Mouse (Mus musculus): ENCODE data around the gene Clcn7.

Clcn7 gene

DNA sequence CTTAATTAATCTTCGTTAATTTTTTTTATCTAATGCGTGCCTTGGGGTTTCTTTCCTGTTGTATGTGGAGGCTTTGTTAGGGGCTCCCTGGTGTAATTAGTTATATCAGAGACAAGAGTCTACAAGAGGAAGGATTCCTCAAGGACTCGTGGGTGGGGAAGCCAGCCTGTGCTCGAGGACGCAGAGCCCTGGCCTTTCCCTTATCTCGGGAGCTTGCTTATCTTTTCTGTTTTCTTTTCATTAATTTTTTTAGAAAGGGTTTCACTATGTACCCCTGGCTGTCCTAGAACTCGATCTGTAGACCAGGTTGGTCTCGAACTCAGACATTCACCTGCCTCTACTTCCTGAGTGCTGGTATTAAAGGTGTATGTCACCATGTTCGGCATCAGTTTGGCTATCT is 5.5 kb upstream of the Clcn7 start:
- no peak for DNase-seq

DNA sequence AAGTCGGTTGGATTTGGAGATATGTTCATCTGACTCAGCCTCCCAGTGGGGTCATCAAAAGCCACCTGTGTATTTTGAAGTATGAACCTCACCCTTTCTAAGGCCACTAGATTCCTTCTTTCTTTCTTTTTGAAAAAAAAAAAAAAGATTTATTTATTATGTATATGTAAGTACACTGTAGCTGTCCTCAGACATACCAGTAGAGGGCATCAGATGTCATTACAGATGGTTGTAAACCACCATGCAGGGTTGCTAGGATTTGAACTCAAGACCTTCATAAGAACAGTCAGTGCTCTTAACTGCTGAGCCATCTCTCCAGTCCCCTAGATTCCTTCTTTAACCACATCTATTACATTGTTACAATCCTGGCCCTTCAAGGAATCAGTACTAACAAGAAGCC is 3.1 kb upstream of the Clcn7 start:
- DNase-seq = no peak

GRCm38 (mm10) chr17:25135622-25136021 is 2.4 kb downstream of the Clcn7 start:
- no peak for DNase-seq

DNA sequence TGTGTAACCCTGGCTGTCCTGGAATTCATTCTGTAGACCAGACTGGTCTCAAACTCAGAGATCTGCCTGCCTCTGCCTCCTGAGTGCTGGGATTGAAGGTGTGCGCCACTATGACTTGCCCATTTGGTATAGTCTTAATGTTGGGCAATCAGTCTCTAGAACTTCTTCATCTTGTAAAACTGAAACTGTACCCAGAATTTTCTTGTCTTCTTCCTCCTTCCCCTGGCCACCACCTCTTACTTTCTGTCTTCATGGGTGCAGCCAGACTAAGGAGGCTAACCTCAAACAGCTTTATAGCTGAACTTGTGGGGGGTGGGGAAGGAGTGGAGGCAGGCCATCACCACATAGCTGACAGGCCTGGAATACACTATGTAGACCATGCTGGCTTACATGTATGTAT is 5.6 kb downstream of the Clcn7 start:
- DNase-seq = no peak

DNA sequence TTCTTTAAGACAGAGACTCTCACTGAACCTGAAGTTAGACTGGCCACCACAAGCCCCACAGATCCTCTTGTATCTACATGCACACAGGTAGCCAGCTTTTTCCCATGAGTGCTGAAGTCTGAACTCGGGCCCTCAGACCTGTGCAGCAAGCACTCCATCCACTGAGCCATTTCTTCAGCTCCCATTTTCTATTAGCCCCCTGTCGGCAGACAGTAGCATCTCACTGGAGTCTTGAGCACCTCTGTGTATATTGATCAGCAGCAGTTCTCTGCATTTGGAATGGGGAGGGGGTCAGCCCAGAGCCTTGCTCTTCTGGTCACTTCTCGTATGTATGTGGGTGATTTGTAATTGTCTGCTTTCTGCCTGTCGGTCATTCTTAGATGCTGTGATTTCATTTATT is 6.8 kb downstream of the Clcn7 start:
- DNase-seq = no peak

GRCm38 (mm10) chr17:25162161-25162560 is 29.0 kb downstream of the Clcn7 start, which contains the start of gene Ccdc154:
Gene Ccdc154 (plus strand): TSS chr17:25162461.
- no peak for DNase-seq

- DNase-seq = no peak
Measured at GRCm38 (mm10) chr17:25163387-25163786, 30.2 kb downstream of the Clcn7 start.

DNA sequence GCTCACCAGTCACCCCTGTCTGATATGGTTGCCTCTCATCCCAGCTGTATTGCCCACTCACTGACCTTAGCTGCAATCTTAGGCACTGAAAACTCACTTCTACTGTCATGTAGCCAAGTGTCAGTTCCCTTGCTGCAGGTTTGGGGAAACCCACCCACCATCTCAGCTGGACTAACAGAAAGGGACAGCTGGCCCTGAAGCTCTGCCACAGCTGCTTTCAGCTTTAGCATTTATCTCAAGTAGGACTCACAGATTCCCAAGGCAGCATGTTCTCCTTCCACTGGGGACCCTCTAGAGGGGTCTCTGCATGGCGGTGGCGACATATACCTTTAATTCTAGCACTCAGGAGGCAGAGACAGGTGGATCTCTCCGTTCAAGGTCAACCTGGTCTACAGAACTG is 31.6 kb downstream of the Clcn7 start:
- no peak for DNase-seq

- DNase-seq = no peak
Measured at GRCm38 (mm10) chr17:25165970-25166671, 32.9 kb downstream of the Clcn7 start.

DNA sequence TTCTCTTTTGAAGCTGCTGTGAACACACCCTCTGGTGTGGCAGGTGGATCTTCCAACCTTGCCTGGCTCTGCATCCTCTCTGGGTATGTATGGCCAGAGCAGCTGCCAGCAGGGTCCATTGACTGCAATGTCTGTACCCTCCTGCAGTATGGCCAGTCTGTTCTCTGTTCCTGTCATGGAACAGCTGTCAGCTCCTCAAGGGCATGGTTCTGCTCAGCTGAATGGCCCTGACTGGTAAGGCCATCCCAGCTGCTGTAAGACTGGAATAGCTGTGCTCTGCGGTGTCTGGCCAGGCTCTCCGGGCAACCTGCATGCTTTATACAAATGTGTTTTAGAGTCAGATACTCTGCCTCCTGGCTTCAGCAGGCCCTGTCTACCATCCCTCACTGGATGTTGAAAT is 36.5 kb downstream of the Clcn7 start:
- no peak for DNase-seq

GRCm38 (mm10) chr17:25172558-25172957 is 39.4 kb downstream of the Clcn7 start:
- DNase-seq = no peak

GRCm38 (mm10) chr17:25175411-25175810 is 42.2 kb downstream of the Clcn7 start, which contains the start of gene Gm38655:
Gene Gm38655 (minus strand): TSS chr17:25175471.
- DNase-seq = no peak

DNA sequence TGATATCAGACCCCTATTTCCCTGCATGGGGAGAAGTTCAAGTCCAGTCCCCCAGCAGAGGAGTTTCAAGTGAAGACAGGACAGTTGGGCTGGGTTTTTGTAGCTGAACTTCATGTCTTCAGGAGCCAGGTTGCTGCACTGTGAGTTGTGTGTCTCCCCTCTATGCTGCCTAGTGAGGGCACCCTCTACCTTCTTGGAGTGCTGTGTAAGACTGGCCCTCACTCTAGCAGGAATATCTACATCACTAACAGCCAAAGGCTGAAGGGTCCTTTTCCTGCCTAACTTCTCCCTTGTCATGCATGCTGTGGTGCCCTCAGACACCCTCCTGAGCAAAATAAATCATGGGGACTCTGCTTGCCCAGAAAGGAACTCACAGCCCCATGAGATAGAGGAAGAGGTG is 50.0 kb downstream of the Clcn7 start:
- DNase-seq = peak in 1 of 2 experiments; percentile 14

GRCm38 (mm10) chr17:25184129-25184691 is 51.0 kb downstream of the Clcn7 start, which contains the start of gene BC003965:
Gene BC003965 (plus strand): TSS chr17:25184554.
- DNase-seq = peak; percentile 92 to 95

DNA sequence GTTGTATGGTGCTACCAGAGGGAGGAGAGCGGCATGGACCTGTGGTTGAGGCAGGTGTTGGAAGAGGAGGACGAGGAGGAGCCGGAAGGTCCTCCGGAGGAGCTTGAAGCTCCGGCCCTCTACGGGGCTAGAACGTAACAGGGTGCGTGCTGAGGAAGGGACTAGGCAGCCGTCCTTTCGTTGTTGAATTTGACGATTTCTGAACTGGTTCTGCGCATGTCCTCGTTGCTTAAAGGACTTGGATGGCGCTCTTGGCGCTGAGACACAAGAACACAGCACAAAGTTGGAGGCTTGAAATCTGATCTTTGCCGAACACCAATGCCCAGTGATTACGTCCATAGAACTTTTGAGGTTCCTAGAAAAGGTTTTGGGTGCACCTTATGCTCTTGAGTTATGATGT is 51.8 kb downstream of the Clcn7 start:
- no peak for DNase-seq

DNA sequence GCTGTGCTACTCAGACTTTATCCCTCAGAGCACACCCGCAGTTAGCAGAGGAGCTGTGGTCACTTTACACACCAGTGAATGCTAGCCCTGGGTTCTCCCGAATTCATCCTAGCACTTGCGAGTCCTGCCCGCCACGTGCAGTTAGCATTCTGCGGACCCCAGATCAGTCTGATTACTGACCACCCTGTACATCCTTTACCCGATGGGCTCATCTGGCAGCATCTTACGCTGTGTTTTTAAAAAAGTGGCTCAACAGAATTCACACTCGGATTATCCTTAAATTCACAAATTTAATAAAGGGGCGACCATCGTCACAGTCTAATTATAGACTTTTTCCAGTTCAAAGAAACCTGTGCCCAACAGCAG is 54.6 kb downstream of the Clcn7 start:
- no peak for DNase-seq

GRCm38 (mm10) chr17:25188150-25189031 is 55.2 kb downstream of the Clcn7 start, which contains the start of gene Unkl:
Gene Unkl (plus strand): TSS chr17:25188397.
- DNase-seq = peak; percentile 62

- no peak for DNase-seq
Measured at GRCm38 (mm10) chr17:25189091-25189490, 55.9 kb downstream of the Clcn7 start.

DNA sequence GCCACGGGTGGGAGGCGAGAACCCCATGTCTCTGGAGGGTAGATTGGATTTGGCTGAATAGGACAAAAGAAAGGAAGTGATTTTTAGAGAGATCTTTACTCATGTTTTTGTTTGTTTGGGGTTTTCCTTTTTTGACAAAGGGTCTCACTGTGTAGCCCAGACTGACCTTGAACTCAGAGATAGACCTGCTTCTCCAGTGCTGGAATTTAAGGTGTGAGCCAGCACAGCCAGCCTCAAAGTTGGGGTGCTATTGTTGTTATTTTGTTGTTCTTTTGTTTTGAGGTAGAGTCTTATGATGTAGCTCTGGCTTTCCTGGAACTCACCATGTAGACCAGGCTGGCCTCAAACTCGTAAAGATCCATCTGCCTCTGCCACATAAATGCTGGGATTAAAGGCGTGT is 69.2 kb downstream of the Clcn7 start:
- DNase-seq = no peak

DNA sequence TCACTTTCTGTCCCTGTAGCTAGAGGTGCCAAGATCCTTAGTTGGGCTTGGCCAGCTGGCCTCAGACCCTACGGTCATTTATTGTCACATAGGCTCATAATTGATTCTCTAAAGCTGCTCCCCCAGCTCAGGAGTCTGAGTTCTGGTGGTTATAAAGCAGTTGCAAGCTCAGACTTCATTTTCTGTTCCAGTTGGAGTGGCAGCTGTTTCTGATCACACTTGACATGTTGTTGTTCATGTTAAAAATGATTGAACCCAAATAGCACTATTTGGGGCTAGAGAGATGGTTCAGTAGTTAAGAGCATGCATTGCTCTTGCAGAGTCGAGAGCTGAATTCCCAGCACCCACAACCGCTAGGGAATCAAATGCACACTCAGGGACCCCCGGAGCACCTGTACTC is 76.8 kb downstream of the Clcn7 start:
- no peak for DNase-seq

DNA sequence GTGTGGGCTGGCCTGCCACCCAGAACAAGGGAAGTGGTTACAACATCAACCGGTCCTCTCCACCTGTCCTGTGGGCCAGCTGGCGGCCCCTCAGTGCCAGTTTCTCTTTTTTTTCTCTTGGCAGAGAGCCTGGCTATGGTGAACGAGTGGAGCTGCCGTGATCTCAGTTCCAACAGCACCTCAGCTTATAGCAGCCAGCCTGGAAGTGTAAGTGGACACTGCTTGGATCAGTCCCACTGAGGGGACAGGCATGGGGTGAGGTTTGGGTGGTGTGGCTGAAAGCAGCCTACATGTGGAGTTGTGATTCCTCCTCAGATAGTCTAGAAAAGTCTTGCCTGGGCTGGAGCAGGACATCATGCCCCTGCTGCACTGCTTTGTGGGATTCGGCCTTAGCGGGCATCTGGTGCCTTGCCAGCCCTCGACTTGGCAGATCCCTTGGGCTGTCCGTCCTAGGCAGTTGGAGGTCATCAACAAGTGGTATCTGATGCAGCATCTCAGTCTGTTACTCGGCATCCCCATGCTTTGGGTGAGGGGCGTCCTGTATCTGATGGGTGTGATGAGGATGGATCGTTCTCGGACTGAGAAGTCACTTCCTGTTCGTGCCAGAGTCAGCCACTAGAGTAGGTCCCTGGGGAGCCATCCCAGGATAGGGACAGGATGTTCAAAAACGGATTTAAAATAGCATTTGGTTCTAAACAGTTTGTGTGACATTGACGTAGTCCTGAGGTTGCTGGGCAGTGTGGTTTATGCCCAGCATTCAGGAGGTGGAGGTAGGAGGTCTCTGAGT is 77.7 kb downstream of the Clcn7 start:
- no peak for DNase-seq

DNA sequence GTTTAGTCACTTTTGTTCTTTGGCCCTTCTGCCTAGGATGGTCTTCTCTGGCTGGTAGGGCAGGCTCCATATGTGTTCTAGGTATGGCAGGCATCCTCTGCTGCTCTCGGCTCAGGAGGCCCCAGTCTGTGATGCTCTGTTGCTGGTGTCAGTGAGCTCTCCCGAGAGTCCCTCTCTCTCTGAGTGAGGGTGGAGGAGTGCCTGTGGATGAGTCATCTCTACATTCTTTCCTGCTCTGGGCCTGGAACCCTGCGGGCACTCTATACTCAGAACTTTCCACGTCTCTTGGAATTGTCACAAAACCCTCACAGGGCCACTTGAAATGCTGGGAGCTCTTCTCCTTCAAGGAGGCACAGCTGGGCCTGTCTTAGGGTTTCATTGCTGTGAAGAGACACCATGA is 78.5 kb downstream of the Clcn7 start:
- DNase-seq = no peak

Data from thymus, adult 18-20 months (tissue).